Mouse (Mus musculus) gastrocnemius, postnatal 36 days (tissue): ENCODE data around the gene Fes. TPM values are rescaled to one million over a fixed set of nuclear protein-coding genes. Genes with fewer than 3 reads are reported as not detected.

ENCODE experiments used
- DNase-seq, 2 experiments: peaks; one replicate each; pipeline ENCODE4 v3.0.0; 2022
- intact Hi-C: fragments of 180-260 bp; cut with DNase I; formaldehyde crosslinking; loops from one replicate; pipeline ENCODE4 v1.15.1; 2025
- total RNA-seq, 2 experiments: library from RNA; stranded (reverse); gene quantifications; 2 replicates each; pipeline ENCODE4 v1.2.3; 2021

The Fes gene
- total RNA-seq, 2 experiments from 2014 or later: 3.5 to 5.2 TPM

GRCm38 (mm10) chr7:80356351-80356750 is 31.4 kb downstream of the Fes start:
- intact Hi-C loops: no loop called here
- no peak for DNase-seq

GRCm38 (mm10) chr7:80352920-80353319 is 34.8 kb downstream of the Fes start:
- peak; percentile 39 to 45 for DNase-seq
- intact Hi-C loops: no loop called here

GRCm38 (mm10) chr7:80350808-80351207 is 36.9 kb downstream of the Fes start:
- intact Hi-C loops: no loop called here
- DNase-seq: no peak

GRCm38 (mm10) chr7:80347670-80348586 is 39.8 kb downstream of the Fes start:
- intact Hi-C loops: no loop called here
- no peak for DNase-seq

GRCm38 (mm10) chr7:80346830-80347229 is 40.9 kb downstream of the Fes start:
- DNase-seq: no peak
- intact Hi-C loops: no loop called here

GRCm38 (mm10) chr7:80346173-80346572 is 41.6 kb downstream of the Fes start:
- intact Hi-C loops: no loop called here
- DNase-seq: no peak

- intact Hi-C loops: no loop called here
Observed at GRCm38 (mm10) chr7:80343270-80344018, 44.3 kb downstream of the Fes start.

GRCm38 (mm10) chr7:80342858-80343257 is 44.9 kb downstream of the Fes start, which contains the start of gene Hddc3:
Gene Hddc3 (plus strand): TSS chr7:80343104.
- peak; percentile 88 to 93 for DNase-seq
- intact Hi-C loops: no loop called here

More at GRCm38 (mm10) chr7:80343270-80344018, 44.3 kb downstream of the Fes start:
- DNase-seq: no peak

- intact Hi-C loops: no loop called here
- no peak for DNase-seq
Observed at GRCm38 (mm10) chr7:80341793-80342192, 46.0 kb downstream of the Fes start.

- DNase-seq: peak; percentile 60 to 67
- intact Hi-C loops: loop anchor here (1.0 kb wide), 1 partner anchor 31 kb away; the partner anchor contains the start of gene Man2a2
Observed at GRCm38 (mm10) chr7:80340793-80341192, 47.0 kb downstream of the Fes start, which contains the start of gene Unc45a. Gene Unc45a (minus strand): TSS chr7:80341005.

GRCm38 (mm10) chr7:80339793-80340628 is 47.7 kb downstream of the Fes start:
- peak; percentile 96 to 97 for DNase-seq
- intact Hi-C loops: loop anchor here (1.0 kb wide), 1 partner anchor 31 kb away; the partner anchor contains the start of gene Man2a2

- intact Hi-C loops: no loop called here
- DNase-seq: no peak
Observed at GRCm38 (mm10) chr7:80339371-80339770, 48.4 kb downstream of the Fes start.

GRCm38 (mm10) chr7:80336932-80337331 is 50.8 kb downstream of the Fes start:
- intact Hi-C loops: no loop called here
- no peak for DNase-seq

- intact Hi-C loops: no loop called here
- DNase-seq: no peak
Observed at GRCm38 (mm10) chr7:80334848-80335247, 52.9 kb downstream of the Fes start.

- intact Hi-C loops: no loop called here
- no peak for DNase-seq
Observed at GRCm38 (mm10) chr7:80331433-80331832, 56.3 kb downstream of the Fes start.

- intact Hi-C loops: no loop called here
- no peak for DNase-seq
Observed at GRCm38 (mm10) chr7:80330278-80330677, 57.5 kb downstream of the Fes start.
